Mouse (Mus musculus) cerebellum, postnatal 14 days (tissue): ENCODE measurements around the gene Cadps.

Experiments used
- DNase-seq, 2 experiments: peaks; one replicate each; pipeline ENCODE4 v3.0.0; 2021; ENCODE audit warnings: mixed read lengths in 2 of 2

Cadps gene

DNA sequence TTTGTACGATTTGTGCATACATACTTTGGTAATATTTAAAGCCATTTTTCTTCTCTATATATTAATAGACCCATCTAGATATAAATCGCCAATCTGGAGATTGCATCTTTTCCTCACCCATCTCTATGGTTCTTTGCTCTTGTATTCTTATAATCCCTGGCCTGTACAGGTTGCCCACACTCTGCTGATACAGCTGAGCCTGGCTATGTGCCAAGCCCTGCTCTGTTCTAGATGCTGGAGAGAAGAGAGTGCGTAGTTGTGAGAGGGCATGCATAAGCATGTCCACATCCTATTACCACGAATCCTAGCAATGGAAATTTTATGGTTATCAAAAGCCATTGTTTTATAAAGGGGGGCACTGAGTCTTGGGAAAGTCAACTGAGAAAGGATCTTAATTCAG, 360.7 kb downstream of the Cadps start:
- DNase-seq, result peak; percentile 26 to 47

DNA sequence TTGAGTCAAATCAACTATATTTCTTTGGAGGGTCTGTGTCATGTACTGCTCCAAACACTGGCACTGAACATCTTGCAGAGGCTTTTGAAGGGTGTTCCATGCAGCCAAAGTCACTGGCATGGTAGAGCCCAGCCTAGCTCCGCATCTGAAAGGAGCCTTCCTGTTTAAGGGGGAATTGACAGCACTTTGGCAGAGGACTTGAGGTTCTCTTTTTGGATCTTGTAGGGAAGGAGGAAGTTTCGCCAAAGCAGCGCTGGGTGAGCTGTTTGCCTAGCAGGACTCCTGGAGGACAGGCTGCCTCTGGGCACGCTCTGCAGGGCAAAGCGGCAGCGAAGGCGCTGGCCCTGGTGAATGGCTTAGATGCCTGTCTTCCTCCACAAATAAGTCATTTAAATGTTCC, 363.2 kb downstream of the Cadps start:
- peak; percentile 27 to 47 for DNase-seq

DNA sequence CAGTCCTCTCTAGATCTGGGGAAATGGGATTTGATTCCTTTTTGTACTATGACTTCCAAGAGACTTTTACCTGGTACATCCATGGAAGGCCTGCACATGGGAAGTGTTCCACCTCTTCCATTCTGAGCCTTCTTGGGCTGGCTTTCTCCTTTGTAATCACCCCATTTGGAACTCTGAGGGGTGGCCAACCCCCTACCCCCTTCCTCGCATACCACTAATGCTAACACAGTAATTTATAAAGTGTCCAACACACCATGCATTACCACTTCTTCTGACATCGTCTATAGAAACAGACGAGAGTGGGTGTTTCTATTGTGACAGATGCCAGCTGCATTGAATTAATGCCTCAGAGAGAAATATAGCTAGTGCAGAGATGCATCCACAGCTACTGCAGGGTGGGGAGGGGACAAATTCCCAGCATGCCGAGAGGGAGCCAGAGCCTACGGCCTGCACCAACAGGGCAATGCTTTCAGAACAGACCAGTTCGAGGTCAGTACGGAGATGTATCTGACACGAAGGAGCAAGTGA, 367.8 kb downstream of the Cadps start:
- DNase-seq, result no peak

DNA sequence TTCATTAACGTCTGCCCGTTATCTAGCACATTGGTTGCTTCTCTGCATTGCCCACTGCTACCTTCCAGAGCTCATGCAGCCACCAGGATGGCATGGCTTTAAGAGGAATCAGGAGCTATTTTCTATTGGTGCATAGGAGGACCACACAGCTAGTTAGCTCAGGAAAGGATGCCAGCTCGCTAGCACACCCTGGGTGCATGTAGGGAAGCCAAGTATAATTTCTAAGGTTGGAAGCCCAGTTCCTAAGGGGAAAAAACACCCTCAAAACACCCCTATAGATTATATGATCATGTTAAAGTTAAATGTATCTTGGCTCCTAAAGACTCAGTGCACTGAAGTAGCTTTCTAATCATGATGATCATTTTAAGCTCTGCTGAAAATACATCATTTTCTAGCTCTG, 372.1 kb downstream of the Cadps start:
- peak; percentile 17 to 26 for DNase-seq

DNA sequence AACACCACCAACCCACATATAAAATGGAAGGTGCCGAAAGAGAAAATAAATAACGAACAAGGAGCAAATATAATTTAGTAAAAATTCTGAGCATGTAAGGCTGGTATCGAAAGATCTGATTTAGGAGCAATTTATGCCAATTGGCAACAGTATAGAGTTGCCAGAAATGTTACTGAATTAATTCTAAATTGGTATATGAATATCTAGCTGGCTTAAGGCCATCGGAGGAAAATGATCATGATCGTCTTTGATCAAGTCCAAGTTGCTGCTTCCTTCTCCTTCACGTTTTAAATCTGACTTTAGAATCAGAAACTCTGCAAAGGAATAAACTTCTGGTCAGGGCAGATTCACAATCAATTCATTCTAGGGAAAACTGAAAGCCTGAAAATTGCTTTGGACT, 374.0 kb downstream of the Cadps start:
- DNase-seq, result no peak

DNA sequence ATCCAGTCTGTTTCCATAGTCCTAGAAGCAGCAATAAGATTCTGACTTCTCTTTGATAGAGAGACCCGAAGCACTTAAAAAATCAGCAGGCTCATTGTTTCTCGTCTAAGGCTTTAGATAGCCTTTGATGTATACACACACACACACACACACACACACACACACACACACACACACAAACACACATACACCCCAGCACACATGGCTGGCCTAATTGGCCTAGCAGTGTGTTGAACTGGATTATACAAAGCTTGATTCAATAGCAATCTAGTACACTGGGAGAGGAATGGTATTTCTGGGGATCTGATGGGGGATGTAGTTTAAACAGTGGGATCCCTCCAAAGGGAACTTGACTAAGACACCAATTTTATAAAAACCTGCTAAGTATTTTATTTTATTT, 381.9 kb downstream of the Cadps start:
- no peak for DNase-seq

DNA sequence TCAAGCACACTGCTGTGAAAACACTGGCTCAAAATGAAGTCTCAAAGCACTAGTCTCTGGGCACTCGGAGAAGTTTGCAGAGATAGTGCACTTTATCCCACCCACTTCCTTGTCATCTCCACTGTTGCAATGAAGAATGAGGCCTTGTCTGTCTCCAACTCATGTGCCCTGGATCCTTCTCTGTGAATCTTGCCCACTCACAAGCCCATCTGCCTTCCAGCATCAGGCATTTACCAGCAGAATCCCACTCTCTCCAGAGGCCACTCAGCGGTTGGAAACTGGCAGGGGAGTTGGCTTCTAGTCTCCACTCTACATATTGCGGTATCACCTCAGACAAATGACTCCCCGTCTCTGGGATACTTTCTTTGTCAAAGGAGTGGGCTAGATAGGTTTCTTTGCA, 384.9 kb downstream of the Cadps start:
- no peak for DNase-seq

DNA sequence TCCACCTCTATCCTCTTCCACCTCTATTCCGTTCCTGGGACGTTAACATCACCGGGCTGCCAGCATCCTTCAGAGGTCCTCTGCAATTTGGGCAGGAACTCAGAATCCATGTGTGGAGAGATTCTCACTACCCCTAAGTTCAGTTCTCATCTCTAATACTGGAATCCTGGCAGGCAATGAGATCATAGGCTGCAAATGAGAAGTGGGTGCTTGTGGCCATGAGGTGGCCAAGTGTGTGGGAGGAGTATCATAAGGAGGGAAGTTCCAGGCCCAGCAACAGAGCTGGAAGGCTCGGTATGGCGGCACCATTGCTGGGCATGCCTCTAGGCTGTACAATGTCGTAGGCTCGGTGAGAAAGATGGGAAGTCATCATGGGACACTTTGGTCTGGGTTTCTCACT, 385.5 kb downstream of the Cadps start:
- no peak for DNase-seq

DNA sequence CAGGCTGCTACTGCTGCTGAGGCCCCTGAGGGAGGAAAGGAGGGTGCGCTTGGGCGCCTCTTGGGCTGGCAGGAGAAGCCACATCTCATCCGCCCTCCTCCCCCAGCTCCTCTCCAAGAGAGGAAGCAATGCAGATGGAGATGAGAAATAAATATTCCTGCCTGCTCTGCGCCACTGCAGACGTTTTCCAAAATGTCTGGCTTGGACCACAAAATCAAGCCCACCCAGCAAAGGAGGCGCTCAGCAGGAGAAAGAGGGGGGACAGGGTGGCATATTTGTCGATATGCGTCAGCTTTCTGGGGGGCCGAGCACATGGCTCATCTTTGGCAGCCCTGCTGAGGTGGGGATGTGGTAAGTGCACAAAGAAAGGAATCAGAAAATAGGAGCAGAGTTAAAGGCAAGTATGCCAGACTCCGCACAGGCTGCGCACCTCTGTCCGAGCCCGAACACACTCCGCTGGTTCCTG, 385.9 kb downstream of the Cadps start:
- no peak for DNase-seq

DNA sequence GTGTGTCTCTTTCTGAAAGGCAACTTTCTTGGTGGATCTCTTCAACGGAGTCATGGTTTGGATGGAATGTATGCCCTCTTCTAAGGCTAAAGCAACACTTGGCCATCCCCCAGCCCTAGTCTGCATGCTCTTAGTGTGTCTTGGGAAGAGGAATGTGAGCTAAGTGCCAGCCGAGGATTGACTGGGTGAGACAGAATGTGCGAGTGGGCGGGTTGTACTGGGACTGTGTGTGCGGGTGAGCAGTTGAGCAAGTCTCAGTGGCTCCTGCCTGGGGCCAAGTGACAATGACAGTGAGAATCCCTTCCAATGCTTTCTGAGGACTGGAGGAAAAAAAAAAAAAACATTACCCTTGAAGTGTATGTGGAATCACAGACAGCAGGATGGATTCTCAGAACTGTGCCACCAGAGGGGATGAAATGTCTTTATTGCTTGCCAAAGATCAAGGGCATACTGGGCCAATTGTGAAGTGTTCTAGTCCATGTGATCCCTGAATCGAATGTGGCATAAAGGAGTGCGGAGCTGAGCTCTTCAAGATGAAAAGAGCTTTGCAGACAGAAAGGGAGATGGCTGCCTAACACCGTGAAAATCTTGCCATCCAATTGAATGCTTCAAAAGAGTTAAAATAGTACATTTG, 394.7 kb downstream of the Cadps start:
- peak in 1 of 2 experiments; percentile 9 for DNase-seq

DNA sequence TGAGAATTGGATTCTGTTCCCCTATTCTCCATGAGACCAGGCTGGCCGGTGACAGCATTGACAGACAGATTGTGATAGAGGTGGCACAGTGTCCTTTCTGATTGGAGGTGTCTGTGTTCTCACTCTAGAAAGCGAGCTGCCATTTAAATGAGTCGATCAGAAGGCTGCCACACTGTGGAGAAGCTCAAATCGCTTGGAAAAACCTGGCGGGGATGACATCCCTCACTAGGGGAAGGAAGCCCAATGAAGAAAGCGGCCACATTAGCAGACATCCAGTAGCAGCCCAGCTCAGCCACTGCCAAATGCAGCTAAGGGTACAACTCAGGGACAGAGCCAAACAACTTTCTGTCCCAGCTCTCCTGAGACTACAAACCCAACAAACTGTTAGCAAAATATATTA, 397.6 kb downstream of the Cadps start:
- peak; percentile 55 to 63 for DNase-seq

DNA sequence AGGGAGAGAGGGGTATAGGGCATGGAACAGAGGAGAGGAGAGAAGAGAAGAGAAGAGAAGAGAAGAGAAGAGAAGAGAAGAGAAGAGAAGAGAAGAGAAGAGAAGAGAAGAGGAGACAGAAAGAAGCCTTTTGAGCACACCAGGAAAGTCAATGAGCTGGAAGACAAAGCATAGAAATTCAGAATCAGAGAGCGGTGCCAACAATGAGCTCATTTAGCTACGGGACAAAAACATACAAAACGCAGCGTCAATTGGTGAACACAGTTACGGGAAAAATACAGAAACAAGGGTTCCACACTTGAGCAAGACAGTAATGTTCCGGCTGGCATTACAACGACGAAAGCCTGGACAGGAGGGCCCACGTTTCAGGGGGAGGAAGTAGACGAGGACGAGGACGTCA, 412.6 kb downstream of the Cadps start:
- DNase-seq, result no peak

DNA sequence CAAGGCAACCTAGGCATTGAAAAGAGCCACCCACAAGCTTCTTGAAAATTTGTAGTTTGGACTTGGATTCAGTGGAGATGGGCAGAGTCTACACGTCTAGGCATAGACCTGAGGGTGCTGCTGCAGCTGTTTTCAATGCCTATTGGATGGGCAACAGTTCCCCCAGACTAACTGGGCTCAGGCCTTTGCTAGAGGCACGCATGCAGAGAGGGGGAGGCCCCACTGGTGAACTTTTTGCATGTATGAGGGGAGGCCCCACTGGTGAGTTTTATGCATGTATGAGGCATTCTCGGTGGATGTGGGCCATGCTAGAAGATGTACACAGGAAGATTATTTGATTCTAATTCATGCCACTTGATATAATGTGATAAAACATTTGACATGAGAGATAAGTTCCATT, 413.1 kb downstream of the Cadps start:
- no peak for DNase-seq

DNA sequence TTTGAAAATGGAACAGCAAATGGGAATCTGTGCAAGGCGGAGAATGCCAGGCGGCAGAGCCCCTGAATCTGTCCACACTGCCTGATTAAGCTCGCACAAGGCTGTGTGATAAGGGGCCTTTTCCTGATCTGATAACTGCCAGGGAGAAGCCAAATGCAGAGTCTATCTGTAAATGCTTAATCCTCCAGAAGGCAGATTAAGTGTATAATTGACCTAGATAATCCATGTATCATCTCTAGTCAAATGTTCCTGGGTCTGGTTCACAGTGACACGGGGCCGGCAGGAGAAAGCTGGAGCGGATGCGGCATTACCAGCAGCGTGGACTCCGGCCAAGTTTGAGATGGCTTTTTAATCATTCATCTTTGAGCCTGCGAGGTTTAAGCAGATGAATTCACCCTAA, 416.3 kb downstream of the Cadps start:
- peak; percentile 69 to 79 for DNase-seq

DNA sequence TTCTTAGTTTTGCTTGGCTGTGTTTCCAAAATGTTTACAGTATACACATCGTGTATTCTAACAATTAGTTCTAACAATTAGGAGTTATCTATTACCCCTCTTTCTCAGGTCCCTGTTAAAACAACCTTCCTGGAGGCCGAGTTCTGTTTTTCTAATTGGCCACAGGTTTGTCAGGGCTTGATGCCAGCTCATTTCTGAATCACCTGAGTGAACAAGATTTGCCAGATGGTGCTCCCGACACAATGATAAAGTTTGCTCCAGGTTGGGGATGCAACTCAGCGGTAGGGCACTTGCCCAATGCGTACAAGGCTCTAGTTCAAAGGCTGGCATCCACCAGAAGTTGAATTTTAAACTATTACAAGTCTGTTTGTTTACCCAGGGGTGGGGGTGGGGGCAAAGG, 417.7 kb downstream of the Cadps start:
- peak; percentile 43 to 63 for DNase-seq

DNA sequence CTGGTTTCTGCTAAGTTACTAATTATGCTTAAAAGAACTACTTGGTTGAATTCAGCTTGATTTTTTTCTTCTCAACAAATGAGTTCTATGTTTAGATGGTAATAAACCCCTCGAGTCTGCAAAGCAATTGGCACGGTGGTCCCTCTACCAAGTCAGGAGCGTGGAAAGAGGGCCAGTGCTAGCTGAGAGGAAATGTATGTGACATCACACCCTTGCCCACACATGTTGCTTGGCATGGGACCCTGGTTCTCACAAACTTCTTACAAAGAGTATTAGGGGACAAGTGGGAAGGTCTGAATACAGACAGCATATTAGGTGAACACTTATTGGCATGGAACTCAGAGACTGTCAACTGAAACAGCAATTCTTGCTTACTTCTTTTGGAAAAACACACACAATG, 418.2 kb downstream of the Cadps start:
- no peak for DNase-seq

DNA sequence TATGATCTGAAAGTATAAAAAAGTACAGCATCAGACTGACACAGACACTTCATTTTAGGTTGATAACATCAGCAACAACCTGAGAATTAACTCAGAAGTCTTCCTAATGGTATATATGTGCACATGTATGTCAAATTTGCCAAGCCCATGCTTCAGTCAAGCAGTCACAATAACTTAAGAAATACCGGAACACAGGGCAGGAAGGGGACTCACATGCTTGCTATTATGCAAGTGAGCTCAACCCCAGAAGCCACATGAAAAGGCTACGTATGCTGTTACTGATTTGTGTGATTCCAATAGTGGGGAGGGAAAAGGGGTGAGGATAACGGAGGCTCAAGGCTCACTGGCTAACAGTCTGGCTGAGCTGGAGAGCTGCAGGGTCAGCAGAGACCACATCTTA, 418.8 kb downstream of the Cadps start:
- no peak for DNase-seq

DNA sequence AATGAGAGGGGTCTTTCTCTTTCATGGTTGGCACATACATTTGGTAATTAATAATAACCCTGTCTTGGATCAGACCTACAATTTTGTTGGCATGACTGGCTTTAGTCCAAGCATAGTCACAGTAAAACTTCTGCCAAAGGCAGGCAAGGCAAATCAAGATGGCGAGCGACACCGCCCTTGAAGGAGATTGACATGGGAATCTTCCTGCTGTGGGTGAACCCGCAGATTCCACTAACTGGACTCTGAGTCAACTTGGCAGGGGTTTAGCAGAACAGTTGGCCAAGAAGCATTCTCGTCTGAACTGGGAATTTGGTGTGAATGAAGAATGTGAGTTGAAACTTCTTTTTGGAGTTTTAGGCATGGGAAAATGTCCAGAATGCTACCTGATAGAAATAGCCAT, 422.8 kb downstream of the Cadps start:
- no peak for DNase-seq

DNA sequence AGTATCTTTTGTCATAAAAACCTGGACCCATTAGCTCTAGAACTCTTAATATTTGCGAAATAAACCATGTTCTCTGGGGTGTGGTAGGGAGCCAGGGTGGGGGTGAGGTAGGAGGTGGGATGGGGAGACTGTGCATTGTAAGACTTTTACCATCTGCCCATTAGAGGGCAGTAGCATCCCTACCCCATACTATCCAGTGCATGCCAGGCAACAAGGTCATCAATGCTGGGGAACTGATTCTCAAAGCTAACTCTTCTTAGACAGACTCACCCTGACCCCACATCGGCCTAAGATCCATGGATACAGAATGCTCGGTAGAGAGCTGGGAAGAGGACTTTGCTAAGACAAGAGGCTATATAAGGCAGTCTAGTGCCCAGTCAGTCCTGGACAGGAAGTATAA, 425.3 kb downstream of the Cadps start:
- DNase-seq, result no peak

DNA sequence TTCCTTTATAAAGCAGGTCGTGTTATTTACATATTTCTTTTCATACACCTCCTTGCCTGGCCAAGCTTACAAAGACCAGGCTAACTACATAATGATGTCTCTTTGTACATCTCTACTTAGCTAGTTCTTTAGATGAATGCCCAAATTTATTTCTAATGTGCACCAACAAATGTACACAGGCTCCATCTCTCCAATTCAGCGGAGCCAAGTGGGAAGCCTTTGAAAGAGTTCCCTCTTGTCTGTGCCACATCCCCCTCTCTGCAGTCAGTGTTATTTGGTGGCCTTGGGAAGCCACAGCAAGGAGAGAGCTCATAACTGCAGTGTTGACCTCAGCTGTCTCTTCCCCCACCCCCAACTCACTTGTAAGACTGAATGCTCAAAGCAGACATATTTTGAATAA, 428.6 kb downstream of the Cadps start:
- no peak for DNase-seq

DNA sequence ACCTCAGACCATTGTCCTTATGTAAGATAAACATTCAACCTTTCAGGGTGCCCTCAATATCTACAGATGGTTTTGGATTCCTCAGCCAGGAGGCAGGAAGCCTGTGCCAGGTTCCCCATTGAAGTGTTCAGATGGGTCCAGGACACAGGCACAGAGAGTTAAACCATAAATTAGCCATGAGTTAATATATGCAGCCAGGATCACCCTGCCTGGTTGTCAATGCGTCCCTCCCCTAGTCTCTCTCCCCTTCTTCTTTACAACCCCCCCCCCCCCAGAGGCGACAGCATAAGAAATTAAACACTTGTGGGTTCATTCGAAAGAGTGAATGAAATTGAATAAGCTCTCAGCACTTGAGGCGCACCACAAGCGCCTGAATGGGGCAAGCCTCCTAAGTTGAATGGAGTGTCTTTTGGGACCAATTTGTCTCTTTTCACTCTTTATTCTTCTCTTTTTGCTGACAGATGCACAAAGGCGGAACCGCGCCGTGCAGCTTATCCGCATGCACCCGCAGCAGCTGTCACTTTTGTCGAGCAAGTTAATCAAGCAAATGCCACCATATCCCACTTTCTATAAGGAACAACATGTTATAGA, 429.5 kb downstream of the Cadps start:
- DNase-seq, result peak; percentile 29 to 66

DNA sequence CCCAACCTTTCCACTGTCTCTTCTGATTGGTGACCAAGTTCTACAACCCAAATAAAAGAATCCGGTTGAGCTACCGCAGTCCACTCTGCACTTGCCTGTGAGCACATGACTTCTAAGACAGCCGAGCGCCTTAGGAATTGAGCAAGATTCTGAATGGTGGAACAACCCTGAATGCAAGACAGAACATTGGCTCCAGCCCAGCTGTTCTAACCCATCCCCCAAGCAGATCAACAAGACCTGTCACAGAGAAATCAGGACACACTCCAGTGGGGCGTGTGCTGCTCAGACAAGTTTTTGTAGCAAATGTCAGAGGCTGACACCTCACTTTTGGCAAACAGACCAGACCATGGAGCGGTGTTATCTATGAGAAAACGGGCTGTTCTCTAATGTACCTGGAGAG, 431.7 kb downstream of the Cadps start:
- peak; percentile 18 to 36 for DNase-seq

DNA sequence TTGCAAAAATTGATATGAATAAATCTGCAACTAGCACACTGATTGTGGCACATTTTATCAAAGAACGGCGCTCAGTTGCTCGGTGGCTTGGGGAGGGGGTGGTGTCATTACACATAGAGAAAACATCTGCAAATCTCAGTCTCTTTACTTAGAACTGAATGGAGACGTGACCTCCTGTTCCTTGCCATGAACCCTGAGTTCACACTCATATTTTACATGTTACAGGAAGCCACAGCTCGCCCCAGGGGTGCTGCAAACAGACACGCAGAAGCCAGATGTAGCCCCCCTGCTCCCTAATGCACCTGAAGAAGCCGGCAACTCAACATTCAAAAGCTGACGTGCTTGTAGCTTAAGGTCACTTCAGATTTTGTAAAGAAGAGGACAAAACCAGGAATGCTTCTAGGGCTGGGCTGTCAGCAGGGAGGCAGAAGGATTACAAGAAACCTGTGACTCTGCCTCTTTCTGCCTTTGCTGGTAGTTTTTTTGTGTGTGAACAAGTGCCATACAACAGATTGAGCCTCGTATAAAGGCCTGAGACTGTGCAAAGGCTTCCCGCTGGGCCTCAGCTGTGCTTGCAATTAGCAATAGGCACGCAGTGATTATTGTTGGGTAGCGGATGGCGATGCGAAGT, 434.0 kb downstream of the Cadps start:
- peak; percentile 89 to 91 for DNase-seq

DNA sequence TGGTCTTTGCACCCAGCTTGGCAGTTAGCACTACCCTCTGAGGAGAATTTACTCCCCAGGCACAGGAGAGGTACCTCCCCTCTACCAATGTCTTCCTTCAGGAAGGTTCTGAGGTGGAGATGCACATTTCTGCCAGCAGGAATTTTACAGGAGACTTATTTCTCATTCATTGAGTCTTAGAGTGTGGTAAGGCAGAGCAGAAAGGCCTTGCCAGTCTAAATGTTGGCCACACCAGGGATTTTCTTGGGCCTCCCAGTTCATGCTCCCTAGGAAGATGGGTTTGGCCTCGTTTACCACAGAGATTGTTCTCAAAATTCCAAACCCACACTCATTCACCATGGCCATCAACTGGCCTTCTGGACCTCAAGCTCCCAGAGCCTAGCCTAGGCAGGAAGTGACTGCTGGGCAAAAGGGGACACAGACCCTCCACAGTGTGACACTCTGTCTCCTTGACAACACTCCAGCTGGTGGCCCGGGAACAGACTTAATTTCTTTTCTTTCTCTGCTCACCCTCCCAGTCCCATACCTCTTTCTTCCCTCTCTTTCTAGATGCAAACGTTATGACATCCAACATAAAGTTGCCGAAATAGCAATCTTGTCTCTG, 434.6 kb downstream of the Cadps start:
- peak; percentile 21 to 45 for DNase-seq
